Mouse (Mus musculus) ES-E14 (cell line): ENCODE results near the gene Ccdc107. TPM values are rescaled to one million over a fixed set of nuclear protein-coding genes. Genes with fewer than 3 reads are reported as not detected.
"Not testable (repeated sequence)": the region's sequence is repeated elsewhere in the genome, so short reads cannot be mapped to it uniquely, and the experiment has no call there.

Source experiments
- DNase-seq: peaks from one replicate; pipeline ENCODE4 v3.0.0-alpha.2; 2013; ENCODE audit warnings: low read depth, low spot score
- H3K27ac ChIP-seq: 2 replicates; pipeline ENCODE4 v1.5.1; 2012; ENCODE audit warnings: low read depth, mild to moderate bottlenecking, low read length, moderate library complexity, mixed read lengths; ENCODE audit not compliant: poor library complexity, insufficient read depth, severe bottlenecking
- H3K36me3 ChIP-seq: 2 replicates; pipeline ENCODE4 v1.6.1; 2012; ENCODE audit warnings: mild to moderate bottlenecking, low read length, moderate library complexity, mixed read lengths; ENCODE audit not compliant: control insufficient read depth, poor library complexity, insufficient read depth, severe bottlenecking
- H3K4me1 ChIP-seq, 2 experiments: fragments of 150-350 bp in 1 of 2; sonication (generic) in 1 of 2; 2 replicates each; pipeline ENCODE4 v1.6.1; 2012; ENCODE audit warnings: low read length in 2 of 2, mild to moderate bottlenecking in 1 of 2, mixed read lengths in 1 of 2; ENCODE audit not compliant: control insufficient read depth in 2 of 2, insufficient read depth in 2 of 2, poor library complexity in 1 of 2
- H3K4me3 ChIP-seq, 2 experiments: fragments of 150-350 bp in 1 of 2; sonication (generic) in 1 of 2; 2 replicates each; pipeline ENCODE4 v1.5.1; 2012; ENCODE audit warnings: low read length in 2 of 2, low read depth in 1 of 2, mild to moderate bottlenecking in 1 of 2, mixed read lengths in 1 of 2; ENCODE audit not compliant: insufficient read depth in 1 of 2, poor library complexity in 1 of 2, severe bottlenecking in 1 of 2
- H3K9ac ChIP-seq: 2 replicates; pipeline ENCODE4 v1.6.1; 2012; ENCODE audit warnings: low read depth, mild to moderate bottlenecking, low read length, mixed read lengths; ENCODE audit not compliant: poor library complexity, insufficient read depth, severe bottlenecking
- H3K9me3 ChIP-seq: fragments of 150-350 bp; sonication (generic); 2 replicates; pipeline ENCODE4 v1.6.1; 2012; ENCODE audit warnings: low read depth, mild to moderate bottlenecking, low read length; ENCODE audit not compliant: control insufficient read depth, insufficient read depth
- CHD2 ChIP-seq: IDR thresholded peaks from 2 replicates; pipeline ENCODE4 v1.6.1; 2014; ENCODE audit warnings: mild to moderate bottlenecking, low read depth, low read length, inconsistent platforms
- HCFC1 ChIP-seq: IDR thresholded peaks from 2 replicates; pipeline ENCODE4 v1.6.1; 2012; ENCODE audit warnings: low read length, inconsistent platforms, borderline replicate concordance; ENCODE audit not compliant: insufficient read depth
- MAFK ChIP-seq: IDR thresholded peaks from 2 replicates; pipeline ENCODE4 v1.6.1; 2014; ENCODE audit warnings: mild to moderate bottlenecking, low read depth, low read length, inconsistent platforms; ENCODE audit not compliant: insufficient read depth
- ZC3H11A ChIP-seq: IDR thresholded peaks from 2 replicates; pipeline ENCODE4 v1.6.1; 2012; ENCODE audit warnings: low read depth, mild to moderate bottlenecking, inconsistent platforms, low read length, borderline replicate concordance
- ZNF384 ChIP-seq: IDR thresholded peaks from 2 replicates; pipeline ENCODE4 v1.6.1; 2012; ENCODE audit warnings: low read depth, low read length, inconsistent platforms
- in situ Hi-C, 2 experiments: fragments of 600-800 bp; cut with MboI; formaldehyde crosslinking; loops; one replicate each; pipeline ENCODE4 v1.15.1; 2025; ENCODE audit warnings: low sequenced_read_pairs in 2 of 2, inconsistent platforms in 1 of 2; ENCODE audit not compliant: unreplicated experiment in 2 of 2
- total RNA-seq: library from RNA; depleted of rRNA; stranded (reverse); fragments of 300-350 nt; gene quantifications from 2 replicates; pipeline ENCODE4 v1.2.3, GENCODE M21; 2012

Gene Ccdc107
- total RNA-seq, 1 experiment: 59.1 TPM

DNA sequence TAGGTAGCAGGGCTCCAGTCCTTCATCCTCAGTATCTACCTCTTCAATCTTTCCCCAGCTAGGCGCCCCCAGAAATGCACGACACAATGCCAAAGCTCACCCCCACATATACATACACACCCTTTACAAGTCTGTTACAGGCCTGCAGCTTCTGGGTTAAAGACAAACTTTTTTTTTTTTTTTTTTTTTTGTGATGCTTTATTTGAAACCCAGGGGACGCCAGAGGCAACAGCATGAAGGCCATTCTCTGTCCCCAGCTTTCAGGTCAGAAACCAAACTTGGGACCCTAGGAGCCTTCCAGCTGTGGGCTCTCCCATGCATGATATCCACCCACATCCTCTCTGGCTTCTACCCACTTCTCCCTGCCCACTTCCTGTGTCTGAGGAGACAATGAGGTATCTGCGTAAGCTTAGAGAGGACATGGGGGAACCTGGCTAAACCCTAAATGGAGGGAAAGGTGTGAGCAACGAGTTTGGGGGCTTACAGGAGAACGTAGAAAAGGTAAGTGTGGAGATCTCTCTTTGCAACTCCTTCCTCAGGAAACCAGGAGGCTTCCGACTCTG lies 10.7 kb upstream of the Ccdc107 start:
- H3K9ac ChIP-seq: no peak overlapping the region
- TF ChIP-seq MAFK (no peak), ZNF384 (peak; percentile 53)
- no peak overlapping the region for H3K27ac ChIP-seq
- H3K4me1 ChIP-seq: peaks cover 0 to 6% of the 10 kb centered on the region in 2 experiments; a peak in 2 of 4 replicates
- no peak overlapping the region for H3K4me3 ChIP-seq
- no peak for DNase-seq
- H3K36me3 ChIP-seq: no peaks in the 10 kb centered on the region
- H3K9me3 ChIP-seq: no peaks in the 10 kb centered on the region
- in situ Hi-C loops: no loop called here

- Histone ChIP-seq H3K36me3 (no peaks in the 10 kb centered on the region), H3K9me3 (no peaks in the 10 kb centered on the region), H3K4me3 (no peak overlapping the region), H3K9ac (no peak overlapping the region), H3K4me1 (peaks cover 0 to 6% of the 10 kb centered on the region in 2 experiments; a peak in 2 of 4 replicates), H3K27ac (no peak overlapping the region)
- no peak for DNase-seq
- TF ChIP-seq ZNF384 (no peak), ZC3H11A (no peak), MAFK (no peak), HCFC1 (no peak), CHD2 (no peak)
- in situ Hi-C loops: no loop called here
These were observed 10.1 kb upstream of the Ccdc107 start for GRCm38 (mm10) chr4:43482591-43482990.

DNA sequence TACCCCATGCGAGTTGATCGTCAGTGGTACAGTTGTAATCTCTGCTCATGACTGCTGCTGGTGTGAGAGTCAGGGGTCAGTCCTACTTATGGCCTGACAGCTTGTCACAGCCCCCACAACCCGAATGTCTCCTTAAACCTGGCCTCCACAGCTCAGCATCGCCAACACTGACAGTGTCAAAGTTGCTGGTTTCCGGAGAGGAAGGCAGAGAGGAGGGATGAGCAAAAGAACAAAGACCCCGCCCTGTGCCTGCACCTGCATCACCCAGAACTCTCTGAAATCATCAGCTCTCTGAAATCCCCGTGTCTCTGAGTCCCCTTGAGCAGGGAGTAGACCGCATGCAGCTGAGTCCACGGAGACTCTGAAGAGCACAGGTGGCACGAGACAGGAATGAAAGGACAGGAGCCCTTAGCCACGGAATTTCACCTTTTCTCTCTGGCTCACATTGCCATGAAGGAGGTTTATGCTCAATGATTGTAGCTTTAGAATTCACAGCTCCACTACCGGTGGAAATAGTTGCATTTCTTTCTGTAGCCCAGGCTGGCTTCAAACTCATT lies 9.1 kb upstream of the Ccdc107 start, which contains the start of gene Sit1:
TSS of gene Sit1 (minus strand) at position 200 of the 557 bp plus-strand sequence.
- in situ Hi-C loops: no loop called here
- no peak within 1 kb of the TSS for H3K27ac ChIP-seq
- TF ChIP-seq ZNF384 (no peak), MAFK (no peak), HCFC1 (no peak), ZC3H11A (no peak), CHD2 (no peak)
- peaks cover 0 to 3% of the 10 kb centered on the region in 2 experiments; a peak in 2 of 4 replicates for H3K4me1 ChIP-seq
- no peaks in the 10 kb centered on the region for H3K9me3 ChIP-seq
- H3K4me3 ChIP-seq: no peak within 1 kb of the TSS
- no peaks in the 10 kb centered on the region for H3K36me3 ChIP-seq
- H3K9ac ChIP-seq: no peak within 1 kb of the TSS
- no peak for DNase-seq

DNA sequence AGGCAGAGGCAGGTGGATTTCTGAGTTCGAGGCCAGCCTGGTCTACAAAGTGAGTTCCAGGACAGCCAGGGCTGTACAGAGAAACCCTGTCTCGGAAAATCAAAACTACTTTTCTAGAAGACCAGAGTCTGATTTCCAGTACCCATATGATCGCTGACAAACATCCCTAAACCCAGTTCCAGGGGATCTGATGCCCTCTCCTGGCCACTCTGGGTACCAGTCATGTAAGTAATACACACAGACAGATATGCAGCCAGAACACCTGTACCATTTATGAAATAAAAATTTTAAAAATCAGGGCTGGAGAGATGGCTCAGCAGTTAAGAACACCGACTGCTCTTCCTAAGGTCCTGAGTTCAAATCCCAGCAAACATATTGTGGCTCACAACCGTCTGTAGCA lies 7.0 kb upstream of the Ccdc107 start:
- not testable (repeated sequence) for H3K4me3 ChIP-seq, H3K4me1 ChIP-seq, H3K9me3 ChIP-seq, H3K9ac ChIP-seq, DNase-seq, H3K36me3 ChIP-seq, H3K27ac ChIP-seq
- in situ Hi-C loops: loop anchor here in 1 of 2 experiments (5.0 kb wide), 1 partner anchor 53 kb away; no protein-coding TSS in a partner anchor

DNA sequence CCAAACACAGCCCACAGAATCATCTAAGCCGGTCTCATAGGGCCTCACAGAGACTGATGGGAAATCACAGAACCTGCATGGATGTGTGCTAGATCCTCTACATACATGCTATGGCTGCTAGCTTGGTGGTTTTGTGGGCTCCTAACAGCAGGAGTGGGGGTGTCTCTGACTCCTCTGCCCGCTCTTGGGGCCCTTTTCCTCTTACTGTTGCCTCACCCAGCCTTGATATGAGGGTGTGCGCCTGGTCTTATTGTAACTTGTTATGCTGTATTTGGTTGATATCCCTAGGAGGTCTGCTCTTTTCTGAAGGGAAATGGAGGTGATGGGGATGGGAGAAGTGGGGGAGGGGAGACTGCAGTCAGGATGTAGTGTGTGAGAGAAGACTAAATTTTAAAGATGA lies 3.1 kb upstream of the Ccdc107 start:
- Histone ChIP-seq H3K36me3 (no peaks in the 10 kb centered on the region), H3K9ac (no peak overlapping the region), H3K9me3 (no peaks in the 10 kb centered on the region), H3K4me3 (no peak overlapping the region), H3K27ac (no peak overlapping the region), H3K4me1 (peaks cover 0 to 2% of the 10 kb centered on the region in 2 experiments; a peak in 1 of 4 replicates)
- no peak for DNase-seq
- in situ Hi-C loops: loop anchor here in 1 of 2 experiments (5.0 kb wide), 1 partner anchor 57 kb away; no protein-coding TSS in a partner anchor
- no peak for TF ChIP-seq ZC3H11A
